Mouse (Mus musculus): Measurements from ENCODE around the gene Bcl9.

Bcl9 gene

DNA sequence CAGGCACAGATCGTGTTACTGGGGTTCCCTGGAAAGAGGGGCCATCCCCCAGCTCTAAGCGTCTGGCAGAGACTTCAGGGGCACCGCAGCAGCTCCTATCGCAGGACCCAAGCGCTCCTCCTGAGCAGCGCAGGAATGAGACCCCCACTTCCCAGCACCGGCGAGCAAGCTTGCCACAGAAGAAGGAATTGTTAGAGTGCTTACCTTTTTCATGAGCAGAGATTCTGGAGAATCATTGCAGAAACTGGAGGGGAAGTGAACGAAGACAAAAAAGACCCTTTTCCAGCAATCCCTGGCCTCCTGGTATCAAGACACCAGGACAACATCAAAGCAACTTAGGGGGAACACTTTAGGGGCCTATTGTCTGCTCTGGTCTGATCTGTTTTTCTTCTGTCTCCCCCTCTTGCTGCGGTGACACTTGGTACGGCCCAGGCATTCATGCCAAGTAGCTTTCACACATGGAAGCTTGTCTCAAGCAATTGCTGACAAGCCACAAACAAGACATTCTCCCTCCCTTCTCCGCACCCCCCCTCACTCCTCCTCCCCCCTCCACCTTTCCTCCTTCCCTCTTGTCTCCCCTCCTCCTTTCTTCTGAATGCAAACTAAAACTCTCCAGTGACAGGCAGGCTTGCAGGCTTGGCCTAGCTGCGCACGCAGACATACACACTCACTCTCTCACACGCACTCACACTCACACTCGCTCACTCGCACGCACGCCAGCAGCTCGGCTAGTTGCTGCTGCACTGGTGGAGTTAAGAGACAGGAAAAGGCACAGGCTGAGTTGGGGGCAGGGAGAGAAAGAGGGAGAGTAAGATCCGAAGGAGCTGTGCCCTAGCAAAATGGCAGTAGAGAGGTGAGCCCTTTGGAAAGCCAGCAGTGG lies at the start of gene Bcl9:
TSS of gene Bcl9 (minus strand) at position 365 of the 880 bp plus-strand sequence.
- DNase-seq (ENCODE audit: low spot score), result peak; percentile 77

DNA sequence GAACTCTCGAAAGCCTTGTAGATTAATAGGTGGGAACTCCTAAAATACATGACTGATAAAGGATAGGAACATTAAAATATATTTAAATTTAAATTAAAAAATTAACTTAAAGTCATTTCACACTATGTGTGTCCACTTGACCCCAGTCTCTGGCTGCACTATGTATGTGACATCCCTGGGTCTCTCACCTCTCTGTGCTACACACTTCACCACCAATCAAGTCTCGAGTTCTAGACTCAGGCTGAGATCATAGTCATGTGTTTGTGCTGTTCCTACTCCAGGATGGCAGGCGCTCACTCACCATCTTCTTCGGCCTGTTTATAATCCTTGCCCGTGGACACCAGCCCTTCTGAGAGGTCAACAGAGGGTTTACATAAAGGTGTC lies 41.5 kb upstream of the Bcl9 start:
- no peak for DNase-seq (ENCODE audit: low spot score)

DNA sequence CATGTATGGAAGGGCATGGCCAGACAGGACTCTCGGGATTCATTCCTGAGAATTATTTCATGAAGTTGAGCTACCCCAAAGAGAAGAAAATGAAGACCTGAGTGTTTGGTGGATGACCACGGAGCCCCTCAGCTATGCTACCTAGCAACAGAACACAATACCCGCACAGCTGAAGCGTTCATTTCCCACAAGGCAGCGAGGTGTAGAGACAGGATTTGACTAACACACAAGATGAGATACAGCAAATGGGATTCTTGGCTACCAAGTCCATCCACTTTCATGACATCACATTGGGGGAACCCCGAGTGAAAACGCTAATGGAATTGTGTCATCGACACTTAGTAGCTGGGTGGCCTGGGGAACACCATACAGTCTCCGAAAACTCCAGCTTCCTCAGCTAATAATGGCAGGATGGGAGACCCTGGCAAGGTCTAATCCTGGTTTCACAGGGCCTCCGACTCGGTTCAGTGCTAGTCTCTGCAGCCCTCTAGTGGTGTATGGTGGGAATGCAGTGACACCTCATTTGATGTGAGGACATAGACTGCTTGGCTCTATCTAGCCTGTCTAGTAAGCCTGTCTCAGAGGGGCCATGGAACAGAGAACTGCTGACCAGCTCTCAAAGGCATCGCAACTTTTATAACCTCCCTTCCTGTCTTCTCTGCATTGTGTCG lies 40.9 kb upstream of the Bcl9 start:
- DNase-seq (ENCODE audit: low spot score), result peak; percentile 43

GRCm38 (mm10) chr3:97337306-97337705 lies 39.6 kb upstream of the Bcl9 start:
- peak; percentile 70 for DNase-seq (ENCODE audit: low spot score)

DNA sequence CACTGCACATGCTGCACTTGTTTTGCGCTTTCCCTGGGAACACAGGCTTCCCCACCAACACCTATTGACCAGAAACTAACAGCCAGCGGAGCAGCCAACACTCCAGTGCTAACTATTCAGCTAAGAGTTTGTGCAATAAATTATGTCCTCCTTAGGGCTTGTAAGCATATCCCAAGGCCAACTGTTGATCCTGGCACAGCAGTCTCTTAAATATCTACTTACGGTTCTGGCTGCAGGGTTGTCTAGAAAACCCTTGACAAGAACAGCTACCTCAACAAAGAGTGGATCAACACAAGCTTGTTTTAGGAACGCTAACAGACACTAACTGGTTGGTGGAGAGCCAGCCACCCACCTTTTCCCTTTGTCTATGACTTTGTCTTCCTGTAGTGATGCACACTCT lies 38.6 kb upstream of the Bcl9 start:
- DNase-seq (ENCODE audit: low spot score), result no peak

DNA sequence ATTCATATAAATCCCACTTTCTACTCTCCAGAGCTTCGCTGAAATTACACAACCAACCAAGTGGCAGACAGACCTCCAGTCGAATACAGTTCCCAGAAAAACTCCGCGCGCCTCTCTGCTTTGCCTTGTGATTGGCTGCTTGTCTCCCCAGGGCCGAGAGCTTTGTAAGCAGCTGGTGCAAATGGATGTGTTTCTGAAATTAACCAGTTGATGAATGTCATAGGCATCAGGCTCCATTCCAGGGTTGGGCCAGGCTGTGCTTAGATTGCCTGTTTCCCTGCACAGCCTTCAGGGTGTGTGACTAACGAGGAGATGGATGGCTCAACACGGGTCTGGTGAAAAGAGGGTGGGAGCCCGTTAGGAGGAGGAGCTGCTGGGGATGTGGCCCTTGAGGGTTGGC lies 36.9 kb upstream of the Bcl9 start:
- no peak for DNase-seq (ENCODE audit: low spot score)

- no peak for DNase-seq (ENCODE audit: low spot score)
Measured at GRCm38 (mm10) chr3:97332172-97332571, 34.5 kb upstream of the Bcl9 start.

DNA sequence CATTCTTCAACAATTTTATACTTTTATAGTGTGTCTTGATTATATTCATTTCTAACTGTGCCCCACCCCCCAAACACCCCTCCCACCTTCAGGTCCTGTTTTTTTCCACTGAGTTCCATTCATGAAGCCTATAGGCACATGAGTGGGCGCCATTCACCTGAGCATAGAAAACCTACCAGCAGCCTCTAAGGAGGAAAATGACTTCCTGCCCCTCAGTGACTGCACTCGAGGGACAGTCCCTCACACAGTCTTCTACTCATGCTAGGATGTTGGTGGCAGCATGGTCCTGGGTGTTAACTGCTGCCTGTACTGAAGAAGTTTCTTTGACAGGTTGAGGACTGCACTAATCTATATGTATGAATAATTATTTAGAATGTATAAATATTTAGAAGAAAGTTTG lies 30.1 kb upstream of the Bcl9 start:
- no peak for DNase-seq (ENCODE audit: low spot score)

DNA sequence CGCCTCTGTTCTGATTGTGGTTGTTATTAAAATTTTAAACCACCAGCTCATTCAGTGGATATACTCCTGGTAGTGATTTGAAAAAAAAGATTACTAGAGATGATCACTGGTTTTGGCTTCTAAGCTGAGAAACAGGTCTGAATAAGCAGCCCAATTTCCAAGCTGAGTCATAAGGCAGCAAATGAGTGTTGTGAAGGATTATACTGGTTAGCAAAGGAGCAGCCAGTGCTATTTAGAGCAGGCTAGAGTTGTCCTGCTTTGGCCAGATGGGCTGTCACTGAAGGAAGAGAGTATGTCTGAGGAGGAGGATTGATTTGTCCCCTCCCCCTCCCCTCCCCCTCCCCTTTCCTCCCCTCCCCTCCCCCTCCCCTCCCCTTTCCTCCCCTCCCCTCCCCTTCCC lies 29.6 kb upstream of the Bcl9 start:
- no peak for DNase-seq (ENCODE audit: low spot score)

DNA sequence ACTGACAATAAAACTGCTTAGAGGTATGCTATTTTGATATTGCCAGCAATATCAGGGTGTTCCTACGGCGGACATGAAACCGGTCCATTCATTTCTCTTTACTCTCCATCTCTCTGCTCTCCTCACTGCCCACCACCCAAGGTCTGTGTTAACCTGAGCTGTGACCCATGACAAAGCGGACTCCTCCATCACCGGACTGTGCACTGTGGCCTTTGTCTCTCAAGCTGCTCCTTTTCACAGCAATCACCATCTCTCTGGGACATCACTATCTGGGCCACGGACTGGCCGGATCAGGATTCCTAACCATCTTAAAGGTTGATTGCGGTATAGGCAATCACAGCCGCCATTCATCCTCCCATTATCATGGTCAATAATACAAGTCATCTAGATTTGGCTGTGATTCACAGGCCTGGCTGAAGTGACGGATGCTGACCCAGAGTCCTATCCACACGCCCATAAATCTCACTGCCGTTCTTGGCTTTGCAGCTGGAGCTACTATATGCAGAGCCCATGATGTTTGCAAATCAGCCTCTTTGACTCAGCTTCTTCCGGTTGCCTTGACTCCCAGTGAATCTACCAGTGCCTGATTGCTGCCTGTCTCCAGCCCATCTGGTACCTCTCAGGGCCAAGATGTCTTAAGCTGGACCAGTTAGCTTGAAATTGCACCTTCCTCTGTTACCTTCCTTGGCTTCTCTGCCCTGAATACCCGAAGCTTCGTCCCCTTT lies 28.1 kb upstream of the Bcl9 start:
- DNase-seq (ENCODE audit: low spot score), result no peak

DNA sequence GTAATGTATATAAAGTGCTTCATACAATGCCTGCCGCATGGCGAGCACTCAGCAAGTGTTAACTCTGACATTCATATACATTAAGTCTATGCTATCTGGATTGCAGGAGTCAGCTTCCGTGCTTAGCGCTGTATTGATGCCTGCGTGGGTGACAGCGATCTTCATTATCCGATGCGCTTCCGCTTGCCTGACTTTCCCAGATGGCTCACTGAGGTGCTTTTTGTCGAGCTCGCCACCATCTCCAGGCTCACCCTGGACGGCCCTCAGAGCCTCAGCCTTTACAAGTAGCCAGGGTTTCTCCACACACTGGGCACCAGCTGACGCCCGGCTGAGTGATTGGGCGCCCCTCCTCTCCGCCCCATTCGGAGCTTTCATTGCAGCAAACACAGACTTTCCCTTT lies 26.3 kb upstream of the Bcl9 start:
- no peak for DNase-seq (ENCODE audit: low spot score)

GRCm38 (mm10) chr3:97317302-97317701 lies 19.6 kb upstream of the Bcl9 start:
- DNase-seq (ENCODE audit: low spot score), result no peak

- no peak for DNase-seq (ENCODE audit: low spot score)
Measured at GRCm38 (mm10) chr3:97313431-97313830, 15.7 kb upstream of the Bcl9 start.

- peak; percentile 70 for DNase-seq (ENCODE audit: low spot score)
Measured at GRCm38 (mm10) chr3:97311998-97312397, 14.3 kb upstream of the Bcl9 start.

DNA sequence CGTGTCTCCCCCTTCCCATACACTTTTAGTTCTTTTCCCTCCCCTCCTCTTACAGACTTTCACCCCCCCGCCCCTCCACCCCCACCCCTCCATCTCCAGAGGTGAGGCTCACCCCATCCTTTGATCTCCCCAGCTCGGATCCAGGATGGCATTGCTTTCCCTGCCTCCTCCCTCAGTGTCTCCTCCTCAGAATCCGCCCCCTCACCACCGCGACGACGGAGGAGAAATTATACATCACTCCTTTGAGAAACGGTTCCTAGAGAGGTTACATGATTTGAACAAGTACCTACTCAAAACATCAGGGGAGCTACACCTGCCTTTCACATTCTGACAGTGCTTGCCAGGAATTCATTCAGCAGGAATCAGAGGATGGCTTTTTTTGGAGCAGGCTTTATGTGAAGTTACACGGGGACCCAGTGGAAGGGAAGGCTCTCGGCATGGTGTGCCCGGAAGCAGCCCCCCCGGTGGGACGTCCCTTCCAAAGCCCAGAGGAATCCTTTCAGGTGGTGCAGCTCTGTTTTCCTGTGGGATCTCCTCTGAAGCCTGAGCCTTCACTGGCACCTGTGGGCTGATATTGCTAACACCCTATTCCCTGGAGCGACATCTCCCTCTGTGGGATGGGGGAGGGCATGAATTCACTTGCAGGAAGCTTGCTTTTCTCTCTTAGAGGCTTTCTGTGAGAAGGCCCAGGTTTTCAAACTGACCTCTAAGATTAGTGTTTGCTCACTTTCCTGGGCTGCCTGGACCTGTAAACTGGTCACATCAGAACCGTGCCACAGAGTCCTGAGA lies 12.2 kb upstream of the Bcl9 start:
- no peak for DNase-seq (ENCODE audit: low spot score)

GRCm38 (mm10) chr3:97308440-97308839 lies 10.7 kb upstream of the Bcl9 start:
- DNase-seq (ENCODE audit: low spot score), result no peak

GRCm38 (mm10) chr3:97305907-97306306 lies 8.2 kb upstream of the Bcl9 start:
- DNase-seq (ENCODE audit: low spot score), result no peak

- DNase-seq (ENCODE audit: low spot score), result no peak
Measured at GRCm38 (mm10) chr3:97301586-97301985, 3.9 kb upstream of the Bcl9 start.

- DNase-seq (ENCODE audit: low spot score), result no peak
Measured at GRCm38 (mm10) chr3:97300370-97300769, 2.7 kb upstream of the Bcl9 start.

GRCm38 (mm10) chr3:97299885-97300284 lies 2.2 kb upstream of the Bcl9 start:
- DNase-seq (ENCODE audit: low spot score), result no peak

DNA sequence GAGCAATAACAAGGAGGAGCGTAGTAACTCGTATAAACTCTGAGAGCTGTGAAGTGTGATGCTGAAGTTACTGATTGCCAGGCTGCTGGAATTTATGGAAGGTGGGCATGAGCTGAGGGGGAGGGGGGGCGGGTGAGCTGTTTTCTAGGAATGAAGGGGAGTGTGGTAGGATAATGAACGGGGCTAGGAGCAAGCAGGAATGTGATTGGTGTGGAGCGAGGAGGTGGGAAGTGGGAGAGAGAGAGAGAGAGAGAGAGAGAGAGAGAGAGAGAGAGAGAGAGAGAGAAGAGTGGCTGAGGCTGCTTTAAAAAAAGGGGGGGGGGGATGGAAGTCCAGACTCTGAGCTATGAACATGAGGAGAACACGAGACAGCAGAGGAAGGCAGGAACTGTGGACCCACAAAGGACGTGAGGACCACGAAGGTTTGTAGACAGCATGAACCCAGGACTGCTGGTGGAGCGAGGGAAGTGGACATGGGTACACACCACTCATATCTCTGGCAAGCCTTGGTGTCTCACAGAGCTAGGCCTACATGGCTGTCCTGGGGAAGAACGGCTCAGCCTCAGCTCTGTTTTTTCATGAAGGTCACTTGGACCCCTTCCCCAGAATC lies 1.2 kb upstream of the Bcl9 start:
- DNase-seq (ENCODE audit: low spot score), result no peak

All from ovary, adult 18-20 months (tissue).